Mouse (Mus musculus) spleen, postnatal 14 days (tissue): ENCODE results near the gene Calca.
"Not testable (repeated sequence)": the region's sequence is repeated elsewhere in the genome, so short reads cannot be mapped to it uniquely, and the experiment has no call there.

Experiments
- DNase-seq, 2 experiments: peaks; one replicate each; pipeline ENCODE4 v3.0.0; 2021 to 2022; ENCODE audit warnings: low spot score in 2 of 2

The Calca gene

DNA sequence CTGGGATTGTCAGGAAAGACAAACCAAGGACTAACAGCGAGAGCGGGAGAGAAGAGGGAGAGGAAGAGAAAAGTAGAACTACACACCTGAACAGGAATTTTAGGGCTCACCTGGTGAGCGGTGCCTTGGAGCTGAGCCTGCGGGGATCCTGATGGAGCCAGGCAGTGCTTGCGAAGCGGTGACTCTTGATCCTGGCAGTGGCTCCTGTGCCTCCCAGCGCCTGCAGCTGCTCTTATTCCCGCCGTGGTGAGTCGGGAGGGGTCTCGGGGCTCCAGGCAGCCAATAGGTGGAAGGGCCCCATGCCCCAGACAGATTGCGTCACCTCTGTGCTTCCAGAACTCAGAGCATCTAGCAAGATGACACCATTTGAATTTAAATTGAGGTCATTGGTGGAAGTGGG, at the start of gene Calca:
Gene Calca, minus strand, starts transcription at position 256 of the 400 bp plus-strand sequence.
- no peak for DNase-seq

DNA sequence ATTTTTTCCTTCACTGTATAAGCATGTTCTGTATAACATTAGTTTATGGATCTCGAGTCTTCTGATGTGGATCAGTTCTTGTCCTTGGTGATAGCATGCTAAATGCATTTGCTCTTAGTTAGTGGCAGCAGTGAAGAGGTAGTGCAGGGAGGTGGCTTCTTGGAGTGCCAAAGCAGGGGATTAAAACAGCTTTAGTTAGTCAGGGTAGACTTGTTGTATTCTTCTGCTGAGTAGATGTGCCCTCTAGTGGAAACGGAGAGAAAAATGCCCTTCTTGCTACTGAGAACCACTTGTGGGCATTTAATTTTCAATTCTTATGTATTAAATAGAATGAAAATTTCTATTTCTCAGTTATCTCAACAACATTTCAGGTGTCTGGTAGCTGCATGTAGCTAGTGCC, 36.5 kb upstream of the Calca start:
- no peak for DNase-seq

DNA sequence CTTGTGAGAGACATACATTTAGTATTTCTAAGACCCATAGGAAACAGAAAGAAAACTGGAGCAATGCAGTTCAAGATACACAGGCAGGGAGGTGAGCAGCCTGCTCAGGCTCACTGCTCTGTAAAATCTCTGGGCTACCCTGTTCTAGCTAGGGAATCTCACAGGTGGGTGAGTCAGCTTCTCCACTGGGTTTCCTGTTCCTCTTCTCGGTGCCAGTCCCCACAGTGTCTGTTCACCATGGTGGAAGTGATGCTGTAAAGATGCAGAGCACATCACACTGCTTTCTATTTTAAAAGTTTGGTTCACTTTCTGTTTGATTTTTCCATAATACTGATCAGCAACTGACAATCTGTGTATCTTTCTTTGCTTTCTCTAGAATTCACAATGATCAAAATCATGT, 35.2 kb upstream of the Calca start:
- DNase-seq: no peak

DNA sequence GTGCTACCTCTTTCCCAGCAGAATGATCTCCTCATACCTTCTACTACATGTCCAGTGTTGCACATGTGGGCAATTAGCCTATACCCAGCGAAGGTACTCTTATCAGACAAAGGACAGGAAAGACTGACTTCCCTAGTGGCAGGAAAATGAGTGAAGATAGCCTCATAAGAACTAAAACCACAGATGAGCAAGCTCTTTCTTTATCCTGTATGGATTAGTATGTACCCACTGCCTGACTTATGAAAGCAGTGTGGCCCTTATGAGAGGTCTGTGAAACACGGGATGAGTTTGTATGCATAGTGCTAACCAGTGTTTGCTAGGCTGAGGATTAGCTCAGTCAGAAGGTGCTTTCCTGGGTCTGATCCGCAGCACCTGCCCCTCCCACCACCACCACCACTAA, 13.6 kb upstream of the Calca start:
- DNase-seq: no peak

DNA sequence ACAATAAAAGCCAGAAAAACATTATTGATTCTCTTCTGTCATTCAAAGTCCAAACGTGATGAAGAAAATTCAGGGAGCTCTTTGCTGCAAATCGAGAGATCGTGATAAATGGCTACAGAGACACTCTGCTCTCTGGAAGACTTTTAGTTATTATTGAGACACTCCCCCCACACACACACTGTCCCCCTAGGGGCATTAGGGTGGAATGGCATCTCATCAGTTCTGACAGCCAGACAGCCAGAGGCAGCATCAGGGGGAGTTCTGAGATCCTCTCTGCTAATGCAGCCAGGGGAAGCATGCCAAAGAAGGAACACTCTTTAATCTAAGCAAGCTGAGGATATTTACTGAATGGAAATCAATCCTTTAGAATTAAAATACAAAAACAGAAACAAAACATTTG, 12.6 kb upstream of the Calca start:
- no peak for DNase-seq

DNA sequence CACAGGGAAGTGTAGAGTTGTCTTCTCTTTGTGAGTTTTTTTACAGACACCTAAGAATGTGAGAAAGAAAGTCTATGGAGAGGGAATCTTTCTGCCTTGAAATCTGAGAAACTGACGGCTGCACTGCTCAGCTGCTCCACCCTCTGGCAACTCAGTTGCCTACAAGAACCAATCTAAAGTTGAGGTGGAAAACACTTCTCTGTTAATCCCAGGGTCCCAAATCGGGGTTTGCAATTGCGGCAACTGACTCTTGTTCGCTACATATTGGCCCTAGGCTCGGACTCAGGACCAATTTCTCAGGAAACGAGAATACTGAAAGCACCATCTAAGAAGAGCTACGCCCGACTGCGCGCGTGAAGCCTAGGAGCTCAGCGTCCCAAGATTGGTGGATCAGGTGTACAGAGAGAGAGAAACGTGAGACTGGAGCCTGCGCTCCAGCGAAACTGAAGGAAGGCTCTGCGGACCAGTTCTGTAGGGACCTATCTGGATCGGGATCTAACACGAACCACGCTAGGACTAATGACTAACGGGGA, 522 bp downstream of the Calca start:
- DNase-seq: no peak

DNA sequence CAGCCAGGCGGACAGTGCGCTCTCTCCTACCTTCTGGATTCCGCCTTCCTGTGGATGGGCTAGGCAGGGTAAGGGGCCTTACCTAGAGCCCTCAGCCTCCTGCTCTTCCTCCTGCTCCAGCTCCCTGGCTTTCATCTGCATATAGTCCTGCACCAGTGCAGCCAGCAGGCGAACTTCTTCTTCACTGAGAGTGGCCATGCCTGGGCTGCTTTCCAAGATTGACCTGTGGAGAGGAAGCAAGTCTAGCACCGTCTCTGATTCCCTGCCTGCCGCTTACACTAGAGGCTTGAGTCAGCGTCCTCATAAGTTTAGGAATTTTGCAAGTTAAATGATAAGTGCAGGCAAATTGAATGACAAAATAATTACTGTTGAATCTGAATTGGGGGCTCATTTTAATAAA, 1.8 kb downstream of the Calca start:
- DNase-seq: no peak

DNA sequence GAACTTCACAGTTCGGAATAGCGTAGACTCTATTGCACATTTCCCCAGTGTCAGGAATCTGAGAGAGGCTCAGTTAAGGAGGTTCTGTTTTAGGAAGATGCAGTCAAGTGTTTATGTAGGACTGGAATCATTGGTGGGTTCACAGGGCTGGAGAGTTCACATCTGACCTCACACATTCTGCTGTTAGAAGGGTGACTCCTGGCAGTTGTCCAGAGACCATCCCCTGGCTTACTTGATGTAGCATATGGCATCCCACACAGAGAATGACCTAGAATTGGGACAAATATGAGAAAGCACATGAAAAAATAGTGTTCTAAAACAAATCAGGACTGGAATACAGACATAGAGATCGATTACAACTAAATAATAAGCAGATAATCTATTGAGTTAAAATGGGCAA, 10.2 kb downstream of the Calca start:
- no peak for DNase-seq

DNA sequence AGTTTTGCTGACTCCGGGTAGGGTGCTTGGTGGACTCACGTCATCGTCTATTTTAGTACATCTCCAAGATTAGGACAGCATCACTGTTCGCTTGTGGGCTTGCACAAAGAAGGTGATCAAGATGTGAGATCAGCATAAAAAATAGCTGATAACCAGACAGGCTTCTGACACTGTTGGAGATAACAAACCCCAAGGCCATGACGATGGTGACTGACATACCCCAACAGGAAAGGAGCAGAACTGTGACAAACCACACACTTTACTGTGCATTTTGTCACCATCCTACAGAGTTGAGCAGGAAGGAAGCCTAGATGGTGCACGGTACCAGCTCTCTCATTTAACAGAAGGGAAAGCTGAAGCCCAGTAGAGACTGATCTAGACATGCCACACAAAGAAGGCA, 19.4 kb downstream of the Calca start:
- DNase-seq: no peak

DNA sequence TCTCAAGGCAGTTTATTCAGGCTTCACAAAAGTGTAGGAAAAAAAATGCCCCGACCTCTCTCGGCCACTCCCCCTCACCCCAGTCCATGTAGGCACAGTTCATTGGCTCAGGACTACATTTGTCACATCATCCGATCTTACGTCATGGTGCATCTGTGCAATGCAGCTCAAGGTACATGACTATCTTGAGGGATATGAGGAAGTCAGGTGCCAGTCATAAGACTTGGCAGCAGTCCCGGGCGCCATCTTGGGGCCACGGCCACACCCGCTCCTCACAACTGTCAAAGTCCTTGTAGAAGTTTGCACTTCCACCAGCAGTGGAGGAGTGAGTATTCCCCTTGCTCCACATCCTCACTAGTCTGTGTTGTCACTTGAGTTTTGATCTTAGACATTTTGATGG, 41.8 kb downstream of the Calca start:
- not testable (repeated sequence) for DNase-seq

DNA sequence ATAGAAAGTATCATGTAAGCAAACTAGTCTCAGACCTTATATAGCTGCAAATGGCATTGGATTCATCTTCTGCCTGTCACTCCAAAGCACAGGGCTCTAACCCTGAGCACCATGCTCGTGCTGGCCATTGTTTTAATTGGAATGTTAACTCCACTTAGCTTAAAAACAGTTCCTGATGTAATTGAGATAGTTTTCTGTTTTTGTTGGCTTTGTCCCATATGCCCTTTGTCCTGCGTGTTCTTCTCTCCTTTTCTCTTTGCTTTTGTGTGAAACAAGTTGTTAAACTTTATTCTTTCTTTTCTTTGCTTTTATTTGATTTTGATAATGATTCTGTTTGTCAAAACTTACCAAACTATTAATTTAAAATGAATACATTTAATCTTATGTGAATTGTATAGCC, 53.7 kb downstream of the Calca start:
- DNase-seq: no peak
